Mouse (Mus musculus) heart, adult 2 months (tissue): ENCODE data around the gene Mrps2. TPM values are rescaled to one million over a fixed set of nuclear protein-coding genes. Genes with fewer than 3 reads are reported as not detected.

Experiments
- DNase-seq, 2 experiments: peaks; one replicate each; pipeline ENCODE4 v3.0.0; 2021
- H3K27ac ChIP-seq: fragments of 200-600 bp; 2 replicates; pipeline ENCODE4 v1.8.1; 2022
- H3K27me3 ChIP-seq: fragments of 200-500 bp; 2 replicates; pipeline ENCODE4 v1.6.1; 2012; ENCODE audit warnings: mild to moderate bottlenecking, low read length, inconsistent platforms, mixed read lengths; ENCODE audit not compliant: control insufficient read depth, insufficient read depth
- H3K36me3 ChIP-seq: fragments of 200-500 bp; 2 replicates; pipeline ENCODE4 v1.6.1; 2012; ENCODE audit warnings: low read length, inconsistent platforms; ENCODE audit not compliant: control insufficient read depth, insufficient read depth
- H3K4me1 ChIP-seq: fragments of 200-500 bp; 2 replicates; pipeline ENCODE4 v1.6.1; 2011; ENCODE audit warnings: low read length; ENCODE audit not compliant: control insufficient read depth, insufficient read depth
- H3K4me3 ChIP-seq: fragments of 200-600 bp; 2 replicates; pipeline ENCODE4 v1.8.1; 2022
- H3K79me2 ChIP-seq: fragments of 200-500 bp; replicated peaks from 2 replicates; pipeline ENCODE4 v1.6.1; 2012; ENCODE audit warnings: mild to moderate bottlenecking, inconsistent platforms, low read length, moderate library complexity, mixed read lengths; ENCODE audit not compliant: control insufficient read depth, insufficient read depth
- H3K9ac ChIP-seq: fragments of 200-500 bp; 2 replicates; pipeline ENCODE4 v1.6.1; 2012; ENCODE audit warnings: low read depth, mild to moderate bottlenecking, control low read depth, inconsistent platforms, low read length, mixed read lengths
- CTCF ChIP-seq: fragments of 200-600 bp; IDR thresholded peaks from 2 replicates; pipeline ENCODE4 v1.8.1; 2022; ENCODE audit warnings: antibody characterized with exemption, mild to moderate bottlenecking, moderate library complexity
- EP300 ChIP-seq: fragments of 200-500 bp; IDR thresholded peaks from 2 replicates; pipeline ENCODE4 v1.6.1; 2011; ENCODE audit warnings: low read depth, low read length, control low read depth; ENCODE audit not compliant: insufficient read depth
- POLR2A ChIP-seq: fragments of 200-500 bp; IDR thresholded peaks from 2 replicates; pipeline ENCODE4 v1.6.1; 2011; ENCODE audit warnings: mild to moderate bottlenecking, low read depth, low read length, control low read depth; ENCODE audit not compliant: insufficient read depth
- WGBS: fragments of 180-500 bp; shearing (Covaris S2); methylation state at CpG from one replicate; pipeline ENCODE4 v1.1.7; 2018; 5-methylcytosine and 5-hydroxymethylcytosine counted together
- intact Hi-C: fragments of 180-260 bp; cut with DNase I; formaldehyde crosslinking; loops from one replicate; pipeline ENCODE4 v1.15.1; 2025
- long read RNA-seq: library from polyadenylated mRNA; stranded (forward); transcript quantifications from one replicate; pipeline ENCODE4 v2.0.0, GENCODE M21; 2021
- polyA plus RNA-seq: library from polyadenylated mRNA; depleted of rRNA; stranded (reverse); fragments of >200 nt; gene quantifications from 2 replicates; pipeline ENCODE4 v1.2.3, GENCODE M21; 2012; rRNA removed
- total RNA-seq, 2 experiments: library from RNA; stranded (reverse); gene quantifications; 2 replicates each; pipeline ENCODE4 v1.2.3; 2021

The Mrps2 gene
- 10 to 100 TPM; 42.1 to 43.0 TPM for total RNA-seq
- polyA plus RNA-seq: 47.8 and 68.2 TPM in 2 replicates
- long read RNA-seq, transcript Mrps2-201 (4 exons, 2,080 nt): major isoform, 13 of 23 reads
- long read RNA-seq, partial matches to known transcripts: 0 of 23 reads
- long read RNA-seq, other reads (novel, unspliced or antisense): 10 of 23 reads

GRCm38 (mm10) chr2:28467860-28468485 is at the start of gene Mrps2:
TSS of gene Mrps2 (plus strand) at chr2:28468066.
- Histone ChIP-seq H3K79me2 (no peaks in the 10 kb centered on the region), H3K9ac (peak within 1 kb of the TSS; percentile 92), H3K36me3 (no peaks in the 10 kb centered on the region), H3K4me1 (peaks cover 5% of the 10 kb centered on the region), H3K27me3 (no peaks in the 10 kb centered on the region), H3K4me3 (peak within 1 kb of the TSS; percentile 71), H3K27ac (peak within 1 kb of the TSS; percentile 80)
- peak; percentile 88 to 90 for DNase-seq
- peak; percentile 64 for TF ChIP-seq POLR2A
- 0 out of 2 replicates have a peak, but pooled peaks have one; percentile 52 for TF ChIP-seq EP300
- TF ChIP-seq CTCF: 0 out of 2 replicates have a peak, but pooled peaks have one; percentile 98
- under 1% methylated on average over 52 of the region's 52 CpGs for WGBS
- intact Hi-C loops: no loop called here

- TF ChIP-seq POLR2A (no peak), EP300 (0 out of 2 replicates have a peak, but pooled peaks have one; percentile 36), CTCF (peak; percentile 89)
- H3K36me3 ChIP-seq: no peaks in the 10 kb centered on the region
- DNase-seq: peak; percentile 70 to 85
- WGBS: 26% methylated on average over 4 of the region's 4 CpGs
- intact Hi-C loops: loop anchor here (2.0 to 5.0 kb wide), 5 partner anchors 45 to 648 kb away; no protein-coding TSS in a partner anchor
- H3K27ac ChIP-seq: no peak overlapping the region
- peaks cover 2% of the 10 kb centered on the region; the same call in 1 of the 2 replicates for H3K4me1 ChIP-seq
- no peak overlapping the region for H3K9ac ChIP-seq
- no peak overlapping the region for H3K4me3 ChIP-seq
- H3K27me3 ChIP-seq: no peaks in the 10 kb centered on the region
- no peaks in the 10 kb centered on the region for H3K79me2 ChIP-seq
These were observed 48.0 kb upstream of the Mrps2 start for GRCm38 (mm10) chr2:28419898-28420297.

GRCm38 (mm10) chr2:28423167-28423566 is 44.7 kb upstream of the Mrps2 start:
- intact Hi-C loops: no loop called here
- 26% methylated on average over 3 of the region's 3 CpGs for WGBS
- TF ChIP-seq EP300 (no peak), POLR2A (no peak), CTCF (peak; percentile 71)
- no peaks in the 10 kb centered on the region for H3K4me1 ChIP-seq
- no peaks in the 10 kb centered on the region for H3K36me3 ChIP-seq
- no peaks in the 10 kb centered on the region for H3K79me2 ChIP-seq
- DNase-seq: peak in 1 of 2 experiments; percentile 36
- no peaks in the 10 kb centered on the region for H3K27me3 ChIP-seq
- H3K4me3 ChIP-seq: no peak overlapping the region
- no peak overlapping the region for H3K27ac ChIP-seq
- no peak overlapping the region for H3K9ac ChIP-seq

- H3K27ac ChIP-seq: no peak overlapping the region
- no peak overlapping the region for H3K9ac ChIP-seq
- no peaks in the 10 kb centered on the region for H3K27me3 ChIP-seq
- H3K36me3 ChIP-seq: no peaks in the 10 kb centered on the region
- no peaks in the 10 kb centered on the region for H3K79me2 ChIP-seq
- no peak for DNase-seq
- H3K4me3 ChIP-seq: no peak overlapping the region
- 78% methylated on average over 6 of the region's 6 CpGs for WGBS
- no peak for TF ChIP-seq POLR2A
- TF ChIP-seq EP300: no peak
- TF ChIP-seq CTCF: no peak
- no peaks in the 10 kb centered on the region for H3K4me1 ChIP-seq
- intact Hi-C loops: no loop called here
These were observed 40.6 kb upstream of the Mrps2 start for GRCm38 (mm10) chr2:28427226-28427625.

- TF ChIP-seq POLR2A (no peak), EP300 (no peak), CTCF (no peak)
- H3K9ac ChIP-seq: no peak overlapping the region
- no peak for DNase-seq
- H3K79me2 ChIP-seq: no peaks in the 10 kb centered on the region
- H3K27ac ChIP-seq: no peak overlapping the region
- no peak overlapping the region for H3K4me3 ChIP-seq
- no peaks in the 10 kb centered on the region for H3K4me1 ChIP-seq
- WGBS: 48% methylated on average over 6 of the region's 6 CpGs
- intact Hi-C loops: no loop called here
- no peaks in the 10 kb centered on the region for H3K36me3 ChIP-seq
- H3K27me3 ChIP-seq: no peaks in the 10 kb centered on the region
These were observed 37.0 kb upstream of the Mrps2 start for GRCm38 (mm10) chr2:28430846-28431245.

GRCm38 (mm10) chr2:28432811-28433210 is 35.1 kb upstream of the Mrps2 start:
- intact Hi-C loops: no loop called here
- TF ChIP-seq EP300 (no peak), CTCF (no peak), POLR2A (no peak)
- H3K36me3 ChIP-seq: no peaks in the 10 kb centered on the region
- H3K4me3 ChIP-seq: no peak overlapping the region
- no peaks in the 10 kb centered on the region for H3K79me2 ChIP-seq
- no peak for DNase-seq
- no peak overlapping the region for H3K27ac ChIP-seq
- no peak overlapping the region for H3K9ac ChIP-seq
- no peaks in the 10 kb centered on the region for H3K27me3 ChIP-seq
- H3K4me1 ChIP-seq: no peaks in the 10 kb centered on the region
- WGBS: 4% methylated on average over 1 of the region's 1 CpGs
